Mouse (Mus musculus) G1E-ER4 (cell line): ENCODE results near the gene 4933417A18Rik. TPM values are rescaled to one million over a fixed set of nuclear protein-coding genes. Genes with fewer than 3 reads are reported as not detected.

Experiments
- GATA1 ChIP-seq: IDR thresholded peaks from one replicate; pipeline ENCODE4 v1.8.0; 2012; ENCODE audit warnings: low read length, inconsistent platforms
- polyA plus RNA-seq: library from polyadenylated mRNA; stranded (reverse); fragments of >175 nt; gene quantifications from 2 replicates; pipeline ENCODE4 v1.2.3, GENCODE M21; 2012

Gene 4933417A18Rik
- polyA plus RNA-seq, result not detected in 2 replicates

GRCm38 (mm10) chr13:34924210-34924609, at the start of gene 4933417A18Rik, which contains the start of gene Fam217a:
Gene 4933417A18Rik (plus strand): TSS chr13:34924409.
Gene Fam217a (minus strand): TSS chr13:34924310.
- no peak for TF ChIP-seq GATA1

GRCm38 (mm10) chr13:34875166-34875710, 49.0 kb upstream of the 4933417A18Rik start, which contains the start of gene Prpf4b:
Gene Prpf4b (plus strand): TSS chr13:34875302.
- TF ChIP-seq GATA1, result no peak

GRCm38 (mm10) chr13:34875741-34876445, 48.3 kb upstream of the 4933417A18Rik start:
- no peak for TF ChIP-seq GATA1

- TF ChIP-seq GATA1, result no peak
Observed at GRCm38 (mm10) chr13:34876481-34876880, 47.7 kb upstream of the 4933417A18Rik start.

- no peak for TF ChIP-seq GATA1
Observed at GRCm38 (mm10) chr13:34892871-34893270, 31.3 kb upstream of the 4933417A18Rik start.

GRCm38 (mm10) chr13:34914614-34915013, 9.6 kb upstream of the 4933417A18Rik start:
- TF ChIP-seq GATA1, result no peak

- no peak for TF ChIP-seq GATA1
Observed at GRCm38 (mm10) chr13:34916520-34917167, 7.6 kb upstream of the 4933417A18Rik start.

- TF ChIP-seq GATA1, result no peak
Observed at GRCm38 (mm10) chr13:34934931-34935644, 10.9 kb downstream of the 4933417A18Rik start.

- no peak for TF ChIP-seq GATA1
Observed at GRCm38 (mm10) chr13:34942370-34942769, 18.2 kb downstream of the 4933417A18Rik start.

- no peak for TF ChIP-seq GATA1
Observed at GRCm38 (mm10) chr13:34956901-34957300, 32.7 kb downstream of the 4933417A18Rik start.

GRCm38 (mm10) chr13:34960996-34961770, 37.0 kb downstream of the 4933417A18Rik start:
- TF ChIP-seq GATA1, result no peak

- TF ChIP-seq GATA1, result no peak
Observed at GRCm38 (mm10) chr13:34963511-34964397, 39.5 kb downstream of the 4933417A18Rik start, which contains the start of gene Eci3. Gene Eci3 (minus strand): TSS chr13:34963810.

- TF ChIP-seq GATA1, result no peak
Observed at GRCm38 (mm10) chr13:34964419-34964818, 40.2 kb downstream of the 4933417A18Rik start.

GRCm38 (mm10) chr13:34964866-34965265, 40.7 kb downstream of the 4933417A18Rik start:
- TF ChIP-seq GATA1, result no peak
